Mouse (Mus musculus) liver, embryonic 14 days (tissue): ENCODE measurements around the gene Amy2a4. TPM values are rescaled to one million over a fixed set of nuclear protein-coding genes. Genes with fewer than 3 reads are reported as not detected.

ENCODE experiments used
- polyA plus RNA-seq: library from polyadenylated mRNA; depleted of rRNA; stranded (reverse); fragments of >200 nt; gene quantifications from 2 replicates; pipeline ENCODE4 v1.2.3, GENCODE M21; 2012; rRNA removed

The Amy2a4 gene
- polyA plus RNA-seq: not detected in 2 replicates

DNA sequence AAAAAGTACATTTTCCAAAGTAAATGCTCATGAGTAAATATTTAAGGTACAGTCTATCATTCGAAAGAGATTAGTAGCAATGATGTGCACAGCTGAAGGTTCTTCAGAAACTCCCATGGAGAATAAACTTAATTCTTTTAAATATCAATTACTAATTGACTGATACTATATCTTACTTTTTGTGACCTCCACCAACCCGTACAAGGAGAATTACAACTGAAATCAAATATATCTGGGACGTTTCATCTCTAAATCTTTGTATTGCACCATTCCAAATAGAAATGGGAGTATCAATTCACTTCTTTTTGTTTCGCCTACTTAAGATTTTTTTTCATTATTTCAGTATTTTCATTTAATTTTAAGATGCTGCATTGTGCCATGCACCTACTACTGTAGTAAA is at the start of gene Amy2a4:
TSS of gene Amy2a4 (minus strand) at position 101 of the 400 bp plus-strand sequence.

DNA sequence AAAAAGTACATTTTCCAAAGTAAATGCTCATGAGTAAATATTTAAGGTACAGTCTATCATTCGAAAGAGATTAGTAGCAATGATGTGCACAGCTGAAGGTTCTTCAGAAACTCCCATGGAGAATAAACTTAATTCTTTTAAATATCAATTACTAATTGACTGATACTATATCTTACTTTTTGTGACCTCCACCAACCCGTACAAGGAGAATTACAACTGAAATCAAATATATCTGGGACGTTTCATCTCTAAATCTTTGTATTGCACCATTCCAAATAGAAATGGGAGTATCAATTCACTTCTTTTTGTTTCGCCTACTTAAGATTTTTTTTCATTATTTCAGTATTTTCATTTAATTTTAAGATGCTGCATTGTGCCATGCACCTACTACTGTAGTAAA is 32.7 kb upstream of the Amy2a4 start, which contains the start of gene Amy2a3:
TSS of gene Amy2a3 (minus strand) at position 101 of the 400 bp plus-strand sequence.

DNA sequence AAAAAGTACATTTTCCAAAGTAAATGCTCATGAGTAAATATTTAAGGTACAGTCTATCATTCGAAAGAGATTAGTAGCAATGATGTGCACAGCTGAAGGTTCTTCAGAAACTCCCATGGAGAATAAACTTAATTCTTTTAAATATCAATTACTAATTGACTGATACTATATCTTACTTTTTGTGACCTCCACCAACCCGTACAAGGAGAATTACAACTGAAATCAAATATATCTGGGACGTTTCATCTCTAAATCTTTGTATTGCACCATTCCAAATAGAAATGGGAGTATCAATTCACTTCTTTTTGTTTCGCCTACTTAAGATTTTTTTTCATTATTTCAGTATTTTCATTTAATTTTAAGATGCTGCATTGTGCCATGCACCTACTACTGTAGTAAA is 32.5 kb downstream of the Amy2a4 start, which contains the start of gene Amy2a5:
TSS of gene Amy2a5 (minus strand) at position 101 of the 400 bp plus-strand sequence.

Other genes with a start within 250 kb of the Amy2a4 start
- gene Amy2a5, start 32.6 kb downstream of the Amy2a4 start, polyA plus RNA-seq: 0.01 and 0.06 TPM in 2 replicates
- gene Amy2a3, start 32.6 kb upstream of the Amy2a4 start, polyA plus RNA-seq: not detected in 2 replicates
- gene Amy2a2, start 65.2 kb upstream of the Amy2a4 start, polyA plus RNA-seq: not detected in 2 replicates
- gene Amy2a1, start 241.0 kb upstream of the Amy2a4 start, polyA plus RNA-seq: 0.05 TPM in 1 of 2 replicates, not detected in the other